Mouse (Mus musculus): ENCODE data around the gene Boc.

DNA sequence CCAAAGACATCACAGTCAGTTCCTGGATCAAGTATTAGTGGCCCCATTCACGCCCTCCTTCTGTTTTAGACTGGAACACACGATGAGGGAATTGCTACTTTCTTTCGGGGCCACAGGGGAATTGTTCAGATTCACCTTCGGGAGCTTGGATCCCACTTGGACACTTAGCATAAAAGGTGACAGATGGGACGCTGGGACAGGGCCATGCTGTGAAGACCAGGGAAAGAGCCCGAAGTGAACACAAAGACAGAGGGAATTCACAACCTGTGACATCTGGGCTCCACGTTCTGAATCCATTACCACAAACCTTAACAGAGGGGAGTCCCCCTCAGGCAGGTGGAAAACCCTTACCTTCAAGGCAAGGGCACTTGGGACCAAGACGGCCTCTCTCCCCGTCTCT is 28.5 kb downstream of the Boc start:
- TF ChIP-seq CTCF (conservative IDR thresholded peaks at IDR 0.05; ENCODE audit: insufficient read depth, insufficient read length, low read depth, low read length) (no peak), POLR2A (IDR thresholded peaks at IDR 0.05; ENCODE audit: low read depth, low read length) (no peak)
